Mouse (Mus musculus): ENCODE data around the gene Miga1.

DNA sequence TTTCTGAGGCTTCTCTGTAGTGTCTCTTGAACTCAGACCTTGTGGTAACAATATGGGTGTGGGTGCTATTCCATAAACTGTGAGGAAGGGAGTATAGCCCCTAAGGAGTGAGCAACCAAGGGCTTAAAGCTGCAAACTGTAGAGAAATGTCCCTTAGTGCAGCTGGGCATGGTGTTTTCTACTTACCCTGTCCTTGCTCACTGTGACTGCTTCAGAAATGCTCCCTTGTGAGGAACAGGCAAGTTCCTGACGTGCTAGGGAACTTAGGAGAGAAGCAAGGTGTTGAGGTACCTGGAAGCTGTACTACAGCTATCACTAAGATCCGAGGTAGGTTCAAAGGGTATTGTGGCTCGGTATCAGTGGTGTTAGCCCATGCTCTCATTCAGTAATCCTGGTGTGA, 10.2 kb upstream of the Miga1 start:
- no peak for TF ChIP-seq CTCF (conservative IDR thresholded peaks at IDR 0.05; ENCODE audit: low read length)
- TF ChIP-seq POU5F1 (IDR thresholded peaks at IDR 0.05; ENCODE audit: borderline replicate concordance, low read length) = no peak

All from E14TG2a.4 (cell line).